Mouse (Mus musculus) G1E-ER4 (cell line): ENCODE results near the gene Galnt10. TPM values are rescaled to one million over a fixed set of nuclear protein-coding genes. Genes with fewer than 3 reads are reported as not detected.

Experiments used
- GATA1 ChIP-seq: IDR thresholded peaks from one replicate; pipeline ENCODE4 v1.8.0; 2012; ENCODE audit warnings: low read length, inconsistent platforms
- polyA plus RNA-seq: library from polyadenylated mRNA; stranded (reverse); fragments of >175 nt; gene quantifications from 2 replicates; pipeline ENCODE4 v1.2.3, GENCODE M21; 2012

The Galnt10 gene
- polyA plus RNA-seq, 1 experiment: 18.5 TPM

DNA sequence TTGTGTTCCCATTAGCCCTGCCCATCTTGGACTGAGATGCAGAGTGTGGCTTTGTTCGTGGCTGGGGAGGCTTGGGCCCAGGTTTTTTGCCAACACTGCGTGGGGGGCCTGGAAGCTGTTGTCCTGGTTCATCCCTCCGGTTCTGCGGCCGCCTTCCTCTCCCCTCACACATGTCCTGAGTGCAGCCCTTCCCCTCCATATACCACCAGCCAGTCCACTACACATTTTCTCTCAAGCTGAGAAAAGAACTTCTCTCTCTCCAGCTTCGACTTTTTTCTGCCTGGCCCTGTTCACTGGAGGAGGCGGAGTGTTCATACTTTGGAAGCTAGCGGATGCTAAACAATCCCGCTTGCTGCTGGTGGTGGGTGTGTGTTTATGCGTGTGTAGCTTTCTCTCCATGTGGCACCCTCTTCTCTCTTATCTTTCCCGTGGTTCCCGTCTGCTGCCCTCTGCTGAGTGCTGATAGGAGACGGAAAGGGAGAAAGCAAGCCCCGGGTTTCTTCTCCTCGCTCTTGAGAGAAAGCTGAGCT lies 6.1 kb downstream of the Galnt10 start:
- TF ChIP-seq GATA1: peak; percentile 73

DNA sequence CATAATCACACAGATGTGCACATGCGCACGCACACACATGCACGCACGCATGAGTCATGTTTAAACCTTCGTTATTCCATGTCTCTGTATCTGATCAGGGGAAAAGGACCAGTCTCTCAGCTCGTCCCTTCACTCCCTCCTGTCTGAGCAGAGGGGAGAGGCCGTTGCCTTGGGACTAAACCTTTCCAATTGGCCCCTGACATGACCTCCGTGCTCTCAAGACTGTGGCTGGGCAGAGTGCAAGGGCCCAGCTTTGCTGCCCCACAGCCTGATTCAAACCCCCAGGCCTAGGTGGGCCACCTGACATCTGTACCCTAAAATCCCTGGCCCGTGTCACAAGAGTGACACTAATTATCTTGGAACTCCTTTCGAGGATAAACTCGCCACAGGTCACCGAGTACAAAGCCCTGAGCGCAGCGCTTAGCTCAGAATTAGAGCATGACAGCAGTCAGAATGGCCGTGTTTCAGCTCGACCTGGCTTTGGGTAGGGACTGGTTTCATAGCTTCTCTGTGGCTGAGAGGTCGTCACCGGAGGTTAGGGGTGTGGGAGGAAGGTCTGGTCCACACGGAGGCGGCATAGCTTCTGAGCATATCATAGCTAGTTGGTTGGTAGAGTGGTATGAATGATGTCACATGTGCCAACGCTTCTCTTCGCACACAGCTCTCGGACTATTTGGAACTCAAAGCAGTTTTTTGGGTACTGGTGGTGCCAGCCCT lies 7.1 kb downstream of the Galnt10 start:
- no peak for TF ChIP-seq GATA1

DNA sequence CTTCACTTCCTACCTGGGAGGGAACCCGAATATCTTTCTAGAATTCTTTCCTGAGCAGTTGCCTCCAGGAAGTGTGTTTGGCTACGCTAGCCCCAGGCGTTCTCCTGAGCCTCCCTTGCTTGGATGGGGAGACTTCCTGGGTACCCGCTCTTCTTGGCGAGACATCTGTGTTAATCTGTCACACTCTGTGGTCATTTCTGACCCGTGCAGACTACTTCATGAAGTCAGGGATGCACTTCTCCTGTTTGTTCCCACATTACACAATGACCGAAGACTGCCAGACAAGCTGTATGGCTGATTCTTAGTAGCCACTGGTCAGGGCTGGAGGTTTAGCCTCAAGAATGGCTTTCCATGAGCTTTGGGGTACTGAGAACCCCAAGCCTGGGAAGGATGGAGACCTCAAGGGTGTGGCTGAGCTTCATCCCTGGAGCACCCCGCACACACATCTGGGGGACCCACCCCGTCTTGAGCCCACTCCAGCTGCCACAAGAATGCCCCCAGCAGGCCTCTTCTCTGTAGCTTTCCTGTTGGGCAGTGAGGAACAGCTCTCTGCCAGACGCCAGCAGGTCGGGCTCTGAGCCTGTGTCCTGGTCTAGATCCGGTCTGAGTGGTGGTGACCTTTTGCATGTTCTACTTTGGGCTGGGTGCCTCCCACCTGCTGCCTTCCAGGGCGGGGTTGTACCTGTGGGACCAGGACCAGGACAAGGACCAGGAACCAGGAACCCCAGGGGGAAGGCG lies 7.8 kb downstream of the Galnt10 start:
- TF ChIP-seq GATA1: no peak

DNA sequence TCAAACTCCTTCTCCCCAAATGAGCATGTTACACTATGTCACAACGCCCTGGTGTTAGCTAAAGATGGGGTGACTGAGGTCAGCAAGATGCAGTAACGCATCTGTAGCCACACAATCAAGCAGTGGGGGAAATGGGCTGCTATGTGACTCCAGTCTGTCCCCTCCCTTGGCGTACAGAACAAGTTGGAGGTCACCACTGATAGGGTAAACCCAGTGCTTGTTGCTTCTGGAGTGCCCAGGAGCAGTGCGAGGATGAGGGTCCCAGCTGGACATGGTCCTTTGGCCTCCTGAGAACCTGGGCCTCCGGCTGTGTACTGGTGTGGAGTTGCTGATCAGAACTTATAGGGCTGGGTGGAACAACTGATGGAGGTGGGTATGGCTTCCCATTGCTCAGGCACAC lies 8.6 kb downstream of the Galnt10 start:
- no peak for TF ChIP-seq GATA1

GRCm38 (mm10) chr11:57654386-57654785 lies 9.1 kb downstream of the Galnt10 start:
- no peak for TF ChIP-seq GATA1

GRCm38 (mm10) chr11:57654977-57655397 lies 9.7 kb downstream of the Galnt10 start:
- TF ChIP-seq GATA1: peak; percentile 86

DNA sequence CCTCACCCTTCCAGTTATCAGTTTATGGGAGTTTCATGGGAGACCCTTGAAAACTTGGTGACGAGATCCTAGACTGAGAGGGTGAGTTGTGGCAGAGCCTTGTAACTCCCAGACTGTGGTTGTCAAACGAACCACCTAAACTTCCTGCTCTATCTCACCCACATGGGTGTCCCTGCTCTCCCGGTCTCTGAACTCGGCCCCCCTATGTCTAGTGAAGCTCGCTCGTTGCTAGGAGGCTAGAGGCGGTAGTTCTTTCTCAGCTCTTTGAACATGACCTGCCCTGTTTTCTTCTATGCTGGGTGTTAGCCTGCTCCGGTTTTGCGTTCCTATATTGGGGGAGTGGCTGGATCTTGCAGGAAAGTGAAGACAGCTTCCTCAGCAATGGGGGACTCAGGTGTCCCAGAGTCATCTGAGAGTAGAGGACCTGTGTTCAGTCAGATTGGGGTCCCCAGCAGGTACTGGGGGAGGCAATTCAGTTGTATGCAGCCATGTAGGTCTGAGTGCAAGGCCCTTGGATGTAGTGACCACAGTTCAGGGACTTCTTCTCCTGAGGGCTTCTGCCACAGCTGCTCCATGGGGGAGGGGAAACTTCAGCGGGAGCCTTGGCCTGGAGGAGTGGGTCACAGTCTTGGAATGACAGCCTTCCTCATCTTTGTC lies 10.6 kb downstream of the Galnt10 start:
- no peak for TF ChIP-seq GATA1

- no peak for TF ChIP-seq GATA1
Measured at GRCm38 (mm10) chr11:57656602-57657275, 11.5 kb downstream of the Galnt10 start.

GRCm38 (mm10) chr11:57657370-57658072 lies 12.3 kb downstream of the Galnt10 start:
- no peak for TF ChIP-seq GATA1

GRCm38 (mm10) chr11:57658214-57658613 lies 13.0 kb downstream of the Galnt10 start:
- TF ChIP-seq GATA1: no peak

DNA sequence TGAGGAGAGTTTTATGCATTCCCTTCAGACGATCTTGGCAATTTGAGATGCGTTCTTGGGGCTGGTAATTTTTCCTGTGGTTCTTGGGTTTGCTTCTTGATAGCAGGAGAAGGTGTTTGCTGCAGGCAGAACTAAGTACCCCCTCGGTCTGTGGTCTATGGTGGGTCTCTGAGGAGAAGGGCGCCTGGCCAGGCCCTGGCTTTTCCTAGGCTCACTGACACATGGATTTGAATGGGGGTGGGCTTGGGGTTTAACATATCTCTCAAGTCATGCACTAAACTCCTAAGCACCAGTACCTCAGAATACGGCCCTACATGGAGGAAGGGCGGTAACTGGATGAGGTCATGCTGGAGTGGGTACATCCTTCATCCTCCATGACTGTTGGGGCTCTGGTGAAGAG lies 13.5 kb downstream of the Galnt10 start:
- TF ChIP-seq GATA1: no peak

DNA sequence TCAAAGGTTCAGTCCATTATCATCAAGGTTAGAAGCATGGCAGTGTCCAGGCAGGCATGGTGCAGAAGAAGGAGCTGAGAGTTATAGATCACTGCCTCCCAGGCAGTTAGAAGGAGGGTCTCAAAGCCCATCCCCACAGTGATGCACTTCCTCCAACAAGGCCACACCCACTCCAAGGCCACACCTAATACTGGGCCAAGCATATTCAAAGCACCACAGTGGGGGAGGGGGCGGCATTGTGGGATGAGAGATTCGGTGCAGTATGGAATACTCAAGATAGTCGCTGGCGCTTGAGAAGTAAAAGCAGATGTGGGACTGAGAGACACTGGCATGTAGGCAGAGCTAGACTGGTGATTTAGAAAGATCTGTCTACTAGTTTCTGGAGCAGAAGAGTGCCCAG lies 14.9 kb downstream of the Galnt10 start:
- no peak for TF ChIP-seq GATA1

GRCm38 (mm10) chr11:57660814-57661213 lies 15.6 kb downstream of the Galnt10 start:
- no peak for TF ChIP-seq GATA1

GRCm38 (mm10) chr11:57661492-57662229 lies 16.4 kb downstream of the Galnt10 start:
- peak; percentile 27 for TF ChIP-seq GATA1
